Mouse (Mus musculus) liver, embryonic 14.5 days (tissue): ENCODE results near the gene Cxcr5.

ENCODE experiments used
- CTCF ChIP-seq: IDR thresholded peaks from 2 replicates; pipeline ENCODE4 v1.5.1; 2016; ENCODE audit warnings: antibody characterized with exemption, low read depth, control low read depth
- EP300 ChIP-seq: IDR thresholded peaks from 2 replicates; pipeline ENCODE4 v1.6.1; 2016; ENCODE audit warnings: antibody characterized with exemption, low read depth

- TF ChIP-seq CTCF (no peak), EP300 (no peak)
Observed at GRCm38 (mm10) chr9:44570939-44571382, 9.3 kb upstream of the Cxcr5 start.
